Mouse (Mus musculus): ENCODE results near the gene Snip1. TPM values are rescaled to one million over a fixed set of nuclear protein-coding genes. Genes with fewer than 3 reads are reported as not detected.
A peak's percentile ranks its signal among the peaks of the same experiment; 100 is the strongest.

Snip1 gene
- polyA plus RNA-seq, 1 experiment: 3.2 TPM

DNA sequence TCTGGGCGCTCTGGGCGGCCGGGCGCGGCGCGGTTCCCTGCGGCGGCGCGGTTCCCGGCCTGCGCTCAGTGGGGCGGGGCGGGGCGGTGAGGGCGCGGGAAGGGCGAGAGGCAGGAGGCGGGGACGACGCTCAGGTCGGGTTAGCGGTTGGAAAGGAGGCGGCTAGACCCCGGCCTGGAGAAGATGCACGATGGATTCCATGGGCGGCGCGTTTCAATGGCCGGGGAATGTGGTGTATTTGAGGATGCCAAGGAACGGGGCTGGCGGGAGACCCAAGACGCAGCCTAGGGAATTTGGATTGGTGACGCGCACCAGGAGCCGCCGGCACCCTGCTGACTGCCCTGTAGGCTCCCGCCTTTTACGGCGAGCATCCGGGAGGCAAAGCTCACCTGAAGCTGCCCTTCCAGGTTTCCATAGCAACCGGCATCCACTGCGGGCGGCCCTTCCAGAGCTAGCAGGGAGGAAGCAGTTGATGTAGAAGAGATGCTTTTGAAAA is 18.9 kb downstream of the Snip1 start:
- no peaks in the 10 kb centered on the region for H3K27me3 ChIP-seq (ENCODE audit: control insufficient read depth)
- no peak for TF ChIP-seq GATA1 (IDR thresholded peaks at IDR 0.05; ENCODE audit: low read length)
- TF ChIP-seq TAL1 (IDR thresholded peaks at IDR 0.05; ENCODE audit: low read length): no peak
- peaks cover 3% of the 10 kb centered on the region; the same call in 1 of the 2 replicates for H3K9me3 ChIP-seq (ENCODE audit: control insufficient read depth, low read length)
- H3K36me3 ChIP-seq (ENCODE audit: control insufficient read depth): peaks cover 59% of the 10 kb centered on the region
- H3K4me3 ChIP-seq (replicated peaks): peak overlapping the region; percentile 97
- peaks cover 35% of the 10 kb centered on the region for H3K4me1 ChIP-seq (ENCODE audit: control insufficient read depth)

DNA sequence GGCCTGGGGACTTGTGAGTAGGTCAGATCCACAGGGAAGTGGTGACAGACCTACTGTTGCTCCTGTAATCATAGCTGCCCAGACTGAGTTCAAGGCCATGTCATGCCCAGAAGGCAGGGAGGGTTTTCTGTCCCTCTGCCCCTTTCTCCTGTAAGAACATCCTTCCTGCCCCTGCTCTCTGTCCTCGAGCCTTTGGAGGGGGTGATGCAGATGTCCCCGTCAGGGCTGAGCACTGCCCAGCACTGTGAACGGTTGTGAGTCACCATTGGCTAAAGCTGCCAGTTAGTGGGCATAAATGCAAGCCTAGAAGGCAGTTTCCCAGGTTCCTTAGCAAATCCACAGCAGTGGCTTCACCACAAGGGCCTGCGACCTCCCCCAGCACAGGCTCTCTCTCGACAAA is 26.6 kb downstream of the Snip1 start:
- peaks cover 74% of the 10 kb centered on the region for H3K36me3 ChIP-seq (ENCODE audit: control insufficient read depth)
- no peak for TF ChIP-seq GATA1 (IDR thresholded peaks at IDR 0.05; ENCODE audit: low read length)
- TF ChIP-seq TAL1 (IDR thresholded peaks at IDR 0.05; ENCODE audit: low read length): no peak
- H3K9me3 ChIP-seq (ENCODE audit: control insufficient read depth, low read length): peaks cover 5% of the 10 kb centered on the region
- no peak overlapping the region for H3K4me3 ChIP-seq (replicated peaks)
- no peaks in the 10 kb centered on the region for H3K27me3 ChIP-seq (ENCODE audit: control insufficient read depth)
- no peaks in the 10 kb centered on the region for H3K4me1 ChIP-seq (ENCODE audit: control insufficient read depth)

DNA sequence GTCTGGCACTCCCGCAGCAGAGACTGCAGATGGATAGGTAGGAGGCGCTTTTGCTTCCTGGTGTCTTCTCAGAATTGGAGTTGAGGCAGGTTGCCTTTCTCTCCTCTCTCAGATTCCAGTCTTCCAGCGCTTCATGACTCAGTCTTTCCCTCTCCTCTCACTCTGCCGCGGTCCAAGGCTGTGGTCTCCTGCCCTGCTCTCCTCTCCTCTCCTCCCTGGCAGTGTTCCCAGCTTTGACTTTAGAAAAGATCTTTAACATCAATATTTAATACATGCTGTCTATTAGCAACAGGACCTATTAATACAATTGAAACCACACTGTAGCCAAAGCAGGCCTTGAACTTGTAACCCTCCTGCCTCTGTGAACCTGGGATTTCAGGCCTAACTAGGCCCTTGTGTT is 29.6 kb downstream of the Snip1 start:
- TF ChIP-seq GATA1 (IDR thresholded peaks at IDR 0.05; ENCODE audit: low read length) (no peak), TAL1 (IDR thresholded peaks at IDR 0.05; ENCODE audit: low read length) (no peak)
- Histone ChIP-seq H3K27me3 (ENCODE audit: control insufficient read depth) (no peaks in the 10 kb centered on the region), H3K4me3 (replicated peaks) (no peak overlapping the region), H3K9me3 (ENCODE audit: control insufficient read depth, low read length) (peaks cover 4% of the 10 kb centered on the region), H3K36me3 (ENCODE audit: control insufficient read depth) (peaks cover 59% of the 10 kb centered on the region), H3K4me1 (ENCODE audit: control insufficient read depth) (no peaks in the 10 kb centered on the region)

DNA sequence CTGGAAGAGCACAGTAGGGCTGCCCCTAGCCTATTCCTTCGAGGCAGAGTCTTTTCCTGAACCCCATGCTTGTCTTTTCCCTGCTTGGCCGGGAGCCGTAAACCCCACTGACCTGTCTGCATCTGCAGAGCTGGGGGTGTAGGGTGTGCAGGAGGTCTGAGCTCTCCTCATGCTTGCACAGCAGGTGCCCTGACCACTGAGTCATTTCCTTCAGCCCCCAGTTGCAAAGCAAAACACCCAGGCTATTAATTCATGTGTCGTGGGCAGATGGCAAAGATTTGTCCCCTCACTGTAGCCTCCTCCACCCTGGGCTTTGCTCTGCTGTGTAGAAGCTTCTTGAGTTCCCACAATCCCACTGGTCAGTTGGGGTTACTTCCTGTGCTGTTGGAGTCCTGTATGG is 30.9 kb downstream of the Snip1 start:
- TF ChIP-seq GATA1 (IDR thresholded peaks at IDR 0.05; ENCODE audit: low read length) (no peak), TAL1 (IDR thresholded peaks at IDR 0.05; ENCODE audit: low read length) (no peak)
- no peaks in the 10 kb centered on the region for H3K4me1 ChIP-seq (ENCODE audit: control insufficient read depth)
- H3K36me3 ChIP-seq (ENCODE audit: control insufficient read depth): peaks cover 56% of the 10 kb centered on the region
- no peaks in the 10 kb centered on the region for H3K27me3 ChIP-seq (ENCODE audit: control insufficient read depth)
- H3K9me3 ChIP-seq (ENCODE audit: control insufficient read depth, low read length): no peaks in the 10 kb centered on the region
- no peak overlapping the region for H3K4me3 ChIP-seq (replicated peaks)

DNA sequence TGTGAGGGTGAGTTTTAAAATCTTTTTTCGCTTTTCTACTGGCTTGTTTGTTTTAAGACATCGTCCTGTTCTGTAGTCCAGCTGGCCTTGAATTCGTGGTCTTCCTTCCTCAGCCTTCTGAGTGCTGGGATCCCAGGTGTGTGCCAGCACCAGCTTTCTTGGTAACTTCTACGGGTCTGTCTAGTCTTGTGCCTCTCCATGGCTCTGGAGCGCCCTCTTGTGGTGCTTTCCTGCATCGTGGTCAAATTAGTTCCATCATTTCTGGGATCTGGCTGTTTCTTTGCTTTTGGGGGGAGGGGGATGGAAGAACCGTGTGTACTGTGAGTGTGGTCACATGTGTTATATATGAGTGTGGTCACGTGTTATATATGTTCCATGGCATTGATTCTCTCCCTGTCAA is 33.0 kb downstream of the Snip1 start:
- Histone ChIP-seq H3K4me1 (ENCODE audit: control insufficient read depth) (no peaks in the 10 kb centered on the region), H3K36me3 (ENCODE audit: control insufficient read depth) (peaks cover 65% of the 10 kb centered on the region), H3K4me3 (replicated peaks) (no peak overlapping the region), H3K9me3 (ENCODE audit: control insufficient read depth, low read length) (no peaks in the 10 kb centered on the region), H3K27me3 (ENCODE audit: control insufficient read depth) (no peaks in the 10 kb centered on the region)
- no peak for TF ChIP-seq GATA1 (IDR thresholded peaks at IDR 0.05; ENCODE audit: low read length)
- no peak for TF ChIP-seq TAL1 (IDR thresholded peaks at IDR 0.05; ENCODE audit: low read length)

DNA sequence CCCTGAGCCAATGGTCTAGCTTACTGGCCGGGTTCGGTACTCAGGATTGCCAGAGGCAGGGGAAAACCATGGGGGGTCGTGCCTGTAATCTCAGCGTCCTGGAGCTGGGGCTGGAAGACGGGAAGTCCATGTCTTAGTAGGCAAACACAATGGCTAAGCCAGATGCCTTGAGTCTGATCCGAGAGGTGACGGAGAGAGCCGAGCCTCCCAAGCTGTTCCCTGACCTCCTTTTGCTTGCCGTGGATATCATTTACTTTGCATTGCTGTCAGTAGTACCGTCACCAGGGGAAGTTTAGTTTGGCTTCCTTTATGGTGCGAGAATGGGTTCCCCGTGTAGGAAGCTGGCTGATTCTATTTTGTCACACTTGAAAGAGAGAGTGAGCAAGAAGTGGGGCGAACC is 34.9 kb downstream of the Snip1 start:
- no peaks in the 10 kb centered on the region for H3K27me3 ChIP-seq (ENCODE audit: control insufficient read depth)
- H3K4me1 ChIP-seq (ENCODE audit: control insufficient read depth): no peaks in the 10 kb centered on the region
- H3K9me3 ChIP-seq (ENCODE audit: control insufficient read depth, low read length): no peaks in the 10 kb centered on the region
- no peak overlapping the region for H3K4me3 ChIP-seq (replicated peaks)
- H3K36me3 ChIP-seq (ENCODE audit: control insufficient read depth): peaks cover 68% of the 10 kb centered on the region
- TF ChIP-seq TAL1 (IDR thresholded peaks at IDR 0.05; ENCODE audit: low read length) (no peak), GATA1 (IDR thresholded peaks at IDR 0.05; ENCODE audit: low read length) (no peak)

DNA sequence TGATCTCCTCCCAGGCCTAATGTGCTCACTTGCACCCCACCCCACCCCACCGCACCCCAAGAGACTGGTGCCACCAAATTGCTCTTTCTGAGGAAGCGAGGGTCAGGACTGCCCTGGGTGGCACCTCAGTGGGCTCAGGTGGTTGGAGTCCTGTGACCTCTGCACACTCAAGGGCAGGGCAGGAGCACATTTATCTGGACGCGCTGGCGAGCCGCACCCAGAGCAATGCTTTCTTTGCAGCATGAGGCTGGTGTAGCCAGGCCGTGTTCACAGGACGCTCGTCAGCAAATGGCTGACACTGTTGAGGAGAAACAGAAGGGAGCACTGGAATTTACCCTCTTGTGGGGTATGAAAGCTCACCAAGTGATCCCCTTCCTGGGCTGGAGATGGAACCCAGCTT is 38.9 kb downstream of the Snip1 start:
- Histone ChIP-seq H3K9me3 (ENCODE audit: control insufficient read depth, low read length) (no peaks in the 10 kb centered on the region), H3K4me3 (replicated peaks) (no peak overlapping the region), H3K27me3 (ENCODE audit: control insufficient read depth) (no peaks in the 10 kb centered on the region), H3K36me3 (ENCODE audit: control insufficient read depth) (peaks cover 77% of the 10 kb centered on the region), H3K4me1 (ENCODE audit: control insufficient read depth) (no peaks in the 10 kb centered on the region)
- TF ChIP-seq TAL1 (IDR thresholded peaks at IDR 0.05; ENCODE audit: low read length) (no peak), GATA1 (IDR thresholded peaks at IDR 0.05; ENCODE audit: low read length) (no peak)

DNA sequence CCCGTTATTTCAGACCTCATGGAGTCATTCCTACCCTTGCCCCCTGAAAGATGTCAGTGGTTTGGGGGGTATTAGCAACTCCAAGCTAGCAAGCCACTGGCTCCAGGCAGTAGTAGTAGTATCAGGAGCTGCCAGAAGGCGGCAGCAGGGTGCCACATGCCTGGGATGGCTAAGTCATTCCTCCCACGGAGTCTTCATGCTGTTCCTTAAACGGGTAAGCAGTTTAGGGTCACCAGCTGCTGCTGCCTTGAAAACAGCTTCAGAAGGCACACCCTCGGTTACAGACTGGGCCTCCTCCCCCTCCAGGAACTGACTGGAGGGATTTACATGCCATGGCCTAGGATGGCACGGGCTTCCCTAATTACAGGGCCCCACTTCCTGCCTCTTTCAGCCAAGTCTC is 48.2 kb downstream of the Snip1 start:
- Histone ChIP-seq H3K9me3 (ENCODE audit: control insufficient read depth, low read length) (no peaks in the 10 kb centered on the region), H3K4me1 (ENCODE audit: control insufficient read depth) (peaks cover 11% of the 10 kb centered on the region), H3K36me3 (ENCODE audit: control insufficient read depth) (peaks cover 31% of the 10 kb centered on the region), H3K27me3 (ENCODE audit: control insufficient read depth) (no peaks in the 10 kb centered on the region), H3K4me3 (replicated peaks) (no peak overlapping the region)
- TF ChIP-seq GATA1 (IDR thresholded peaks at IDR 0.05; ENCODE audit: low read length) (no peak), TAL1 (IDR thresholded peaks at IDR 0.05; ENCODE audit: low read length) (no peak)

DNA sequence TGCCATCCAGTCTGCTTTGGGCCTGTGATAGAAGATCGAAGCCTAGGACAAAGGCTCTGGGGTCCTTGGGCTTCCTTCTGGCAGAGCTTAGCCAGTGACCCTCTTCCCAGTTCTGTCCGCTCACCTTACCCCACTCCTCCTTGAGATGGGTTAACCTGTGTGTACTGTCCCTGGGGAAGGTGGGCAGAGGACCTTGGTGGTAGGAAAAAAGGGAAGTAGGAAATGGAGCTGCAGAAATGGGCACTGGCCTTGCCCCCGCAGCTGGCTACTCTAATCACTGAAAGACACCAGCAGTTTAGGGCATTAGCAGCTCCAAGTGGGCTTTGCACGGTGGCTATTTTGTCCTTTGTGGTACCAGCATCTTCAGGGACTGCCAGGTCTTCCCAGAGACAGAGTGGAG is 48.6 kb downstream of the Snip1 start:
- no peak overlapping the region for H3K4me3 ChIP-seq (replicated peaks)
- peaks cover 30% of the 10 kb centered on the region for H3K36me3 ChIP-seq (ENCODE audit: control insufficient read depth)
- no peaks in the 10 kb centered on the region for H3K27me3 ChIP-seq (ENCODE audit: control insufficient read depth)
- peaks cover 11% of the 10 kb centered on the region for H3K4me1 ChIP-seq (ENCODE audit: control insufficient read depth)
- TF ChIP-seq TAL1 (IDR thresholded peaks at IDR 0.05; ENCODE audit: low read length): no peak
- no peak for TF ChIP-seq GATA1 (IDR thresholded peaks at IDR 0.05; ENCODE audit: low read length)
- no peaks in the 10 kb centered on the region for H3K9me3 ChIP-seq (ENCODE audit: control insufficient read depth, low read length)

DNA sequence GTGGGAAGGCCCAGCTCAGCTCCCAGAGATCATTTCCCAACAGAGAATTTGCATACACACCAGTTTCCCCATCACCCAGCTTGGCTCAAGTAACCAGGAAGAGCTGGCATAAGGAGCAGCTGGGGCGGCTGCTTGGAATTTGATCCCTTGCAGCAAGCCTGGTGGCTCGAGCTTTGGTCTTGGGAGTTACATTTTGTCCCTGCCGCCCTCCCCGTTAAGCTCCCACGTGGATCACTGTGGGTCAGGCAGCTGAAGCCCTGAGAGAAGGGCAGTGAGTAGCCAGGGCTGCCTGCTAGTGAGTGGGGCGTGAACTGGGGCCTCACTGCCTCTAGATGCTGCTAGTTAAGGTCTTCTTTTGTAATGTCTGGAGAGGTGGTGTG is 49.2 kb downstream of the Snip1 start:
- Histone ChIP-seq H3K27me3 (ENCODE audit: control insufficient read depth) (no peaks in the 10 kb centered on the region), H3K9me3 (ENCODE audit: control insufficient read depth, low read length) (no peaks in the 10 kb centered on the region), H3K4me1 (ENCODE audit: control insufficient read depth) (peaks cover 11% of the 10 kb centered on the region), H3K4me3 (replicated peaks) (no peak overlapping the region), H3K36me3 (ENCODE audit: control insufficient read depth) (peaks cover 26% of the 10 kb centered on the region)
- TF ChIP-seq TAL1 (IDR thresholded peaks at IDR 0.05; ENCODE audit: low read length) (no peak), GATA1 (IDR thresholded peaks at IDR 0.05; ENCODE audit: low read length) (no peak)
